In the genomic region with DNA sequence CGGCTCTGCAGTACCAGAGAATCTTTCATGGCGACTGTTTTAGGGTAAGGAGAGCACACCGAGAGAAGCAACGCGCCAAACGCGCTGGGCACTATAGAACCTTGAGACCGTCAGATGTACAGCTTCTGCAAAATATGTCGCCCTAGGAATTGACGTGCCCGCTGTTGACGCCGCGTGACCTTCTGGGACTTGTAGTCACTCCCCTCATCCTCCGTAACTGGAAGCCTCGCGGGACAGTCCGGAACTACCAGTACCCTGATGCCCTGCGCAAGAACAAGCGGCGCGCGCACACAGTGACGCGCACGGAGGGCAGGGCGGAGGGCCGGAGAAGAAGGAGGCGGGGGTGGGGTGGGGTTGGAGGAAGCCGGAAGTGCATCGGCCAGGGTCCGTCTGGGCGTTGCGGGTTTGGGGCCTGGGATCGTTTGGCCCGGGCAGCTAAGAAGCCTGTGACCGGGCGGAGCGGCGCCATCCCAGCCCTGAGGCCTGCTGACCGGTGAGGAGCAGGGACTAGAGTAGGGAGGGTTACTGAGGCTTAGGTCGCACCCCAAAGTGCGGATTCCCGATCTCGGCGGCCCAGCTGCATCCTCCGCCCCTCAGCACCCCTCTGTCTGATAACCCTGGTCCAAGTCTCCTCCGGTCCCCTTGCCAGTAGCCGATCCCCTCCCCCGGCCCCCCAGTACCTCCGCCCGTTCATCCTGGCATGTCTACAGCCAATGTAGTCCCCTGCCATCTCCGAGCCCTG, we compare ENCODE assay signal across 8 mouse cellular contexts. TPM values are rescaled to one million over a fixed set of nuclear protein-coding genes. Genes with fewer than 3 reads are reported as not detected.
A peak's percentile ranks its signal among the peaks of the same experiment; 100 is the strongest.
DNase-seq lines count a peak whose midpoint lies in the region; ATAC-seq and TF ChIP-seq lines count a peak whose summit lies in the region.

A gene (minus strand): TSS at position 225 of the 742 bp plus-strand sequence.
A gene (plus strand): TSS at position 317 of the 742 bp plus-strand sequence.

- H3K4me1 ChIP-seq in embryonic facial prominence, embryonic 14.5 days (ENCODE audit: control insufficient read depth, insufficient read depth, low read length), result peaks cover 7% of the 10 kb centered on the region
- H3K4me1 ChIP-seq in heart, adult 2 months (ENCODE audit: control insufficient read depth, insufficient read depth, low read length), result peaks cover 12% of the 10 kb centered on the region
- peaks cover 20% of the 10 kb centered on the region for H3K4me1 ChIP-seq in limb, embryonic 13.5 days
- H3K4me1 ChIP-seq in midbrain, embryonic 16.5 days (ENCODE audit: control insufficient read depth, insufficient read depth, low read length), result peaks cover 30% of the 10 kb centered on the region

- H3K4me3 ChIP-seq in embryonic facial prominence, embryonic 14.5 days (ENCODE audit: low read depth, low read length), result peak within 1 kb of the TSS; percentile 81
- H3K4me3 ChIP-seq in heart, adult 2 months, result peak within 1 kb of the TSS; percentile 97
- H3K4me3 ChIP-seq in limb, embryonic 13.5 days, result peak within 1 kb of the TSS; percentile 91
- peak within 1 kb of the TSS; percentile 97 for H3K4me3 ChIP-seq in midbrain, embryonic 16.5 days (ENCODE audit: low read depth, low read length)

- peak; percentile 99 for DNase-seq in 3T3-L1 (ENCODE audit: low read depth, low spot score)
- DNase-seq in adrenal gland, postnatal 4 days (ENCODE audit: low spot score in 2 of 2), result peak; percentile 80 to 97
- peak; percentile 100 for DNase-seq in embryonic facial prominence, embryonic 14.5 days (ENCODE audit: low spot score)
- DNase-seq in heart, adult 2 months, result peak; percentile 96 to 99
- DNase-seq in kidney, adult 8-10 months, result peak; percentile 98 to 99
- DNase-seq in spleen, postnatal 10 days (ENCODE audit: low spot score in 2 of 2), result peak; percentile 90 to 99

- peak within 1 kb of the TSS; percentile 77 for H3K27ac ChIP-seq in embryonic facial prominence, embryonic 14.5 days (replicated peaks; ENCODE audit: low read depth, low read length)
- H3K27ac ChIP-seq in heart, adult 2 months, result peak within 1 kb of the TSS; percentile 93
- peak within 1 kb of the TSS; percentile 48; the same call in 1 of the 2 replicates for H3K27ac ChIP-seq in limb, embryonic 13.5 days
- H3K27ac ChIP-seq in midbrain, embryonic 16.5 days (ENCODE audit: low read length), result peak within 1 kb of the TSS; percentile 85

- H3K79me2 ChIP-seq in heart, adult 2 months (replicated peaks; ENCODE audit: control insufficient read depth, insufficient read depth, low read length), result peaks cover 4% of the 10 kb centered on the region; the same call in 1 of the 2 replicates

- intact Hi-C loops in heart, adult 2 months (cut with DNase I), result loop anchor here (1.0 to 5.0 kb wide), 3 partner anchors 23 to 90 kb away; a partner anchor contains a TSS

- H3K9me3 ChIP-seq in embryonic facial prominence, embryonic 14.5 days (ENCODE audit: control insufficient read depth, low read length), result no peaks in the 10 kb centered on the region
- no peaks in the 10 kb centered on the region for H3K9me3 ChIP-seq in limb, embryonic 13.5 days
- no peaks in the 10 kb centered on the region for H3K9me3 ChIP-seq in midbrain, embryonic 16.5 days (replicated peaks; ENCODE audit: control insufficient read depth, low read length, poor library complexity, severe bottlenecking)

- H3K4me2 ChIP-seq in embryonic facial prominence, embryonic 14.5 days (ENCODE audit: low read depth, low read length), result peak within 1 kb of the TSS; percentile 94
- peak within 1 kb of the TSS; percentile 100 for H3K4me2 ChIP-seq in limb, embryonic 13.5 days (replicated peaks)
- peak within 1 kb of the TSS; percentile 88 for H3K4me2 ChIP-seq in midbrain, embryonic 16.5 days (ENCODE audit: low read length)

- TF ChIP-seq CTCF in heart, adult 2 months (IDR thresholded peaks at IDR 0.05), result 0 out of 2 replicates have a peak, but pooled peaks have one; percentile 10

- ATAC-seq in embryonic facial prominence, embryonic 14.5 days (ENCODE audit: low read depth), result peak; percentile 99
- ATAC-seq in limb, embryonic 13.5 days (ENCODE audit: low FRiP score, low read depth), result peak; percentile 99
- peak; percentile 98 for ATAC-seq in midbrain, embryonic 16.5 days

- peak; percentile 88 for TF ChIP-seq POLR2A in heart, adult 2 months (IDR thresholded peaks at IDR 0.05; ENCODE audit: insufficient read depth, low read depth, low read length)

- peaks cover 39% of the 10 kb centered on the region for H3K36me3 ChIP-seq in embryonic facial prominence, embryonic 14.5 days (ENCODE audit: control insufficient read depth, insufficient read depth, low read length)
- peaks cover 19% of the 10 kb centered on the region for H3K36me3 ChIP-seq in heart, adult 2 months (ENCODE audit: control insufficient read depth, insufficient read depth, low read length)
- peaks cover 33% of the 10 kb centered on the region for H3K36me3 ChIP-seq in limb, embryonic 13.5 days
- peaks cover 4% of the 10 kb centered on the region for H3K36me3 ChIP-seq in midbrain, embryonic 16.5 days (ENCODE audit: control insufficient read depth, insufficient read depth, low read length)

- no peaks in the 10 kb centered on the region for H3K27me3 ChIP-seq in embryonic facial prominence, embryonic 14.5 days (replicated peaks; ENCODE audit: control insufficient read depth, insufficient read depth, low read length)
- H3K27me3 ChIP-seq in heart, adult 2 months (ENCODE audit: control insufficient read depth, insufficient read depth, low read length), result no peaks in the 10 kb centered on the region
- no peaks in the 10 kb centered on the region for H3K27me3 ChIP-seq in limb, embryonic 13.5 days
- H3K27me3 ChIP-seq in midbrain, embryonic 16.5 days (ENCODE audit: control insufficient read depth, insufficient read depth, low read depth, low read length), result no peaks in the 10 kb centered on the region

- WGBS in embryonic facial prominence, embryonic 14.5 days, result under 1% methylated on average over 39 of the region's 53 CpGs
- under 1% methylated on average over 53 of the region's 53 CpGs for WGBS in heart, adult 2 months
- under 1% methylated on average over 50 of the region's 53 CpGs for WGBS in limb, embryonic 13.5 days
- WGBS in midbrain, embryonic 16.5 days, result under 1% methylated on average over 53 of the region's 53 CpGs

- 0 out of 2 replicates have a peak, but pooled peaks have one; percentile 15 for TF ChIP-seq EP300 in heart, adult 2 months (IDR thresholded peaks at IDR 0.05; ENCODE audit: insufficient read depth, low read depth, low read length)

- H3K9ac ChIP-seq in embryonic facial prominence, embryonic 14.5 days (ENCODE audit: low read depth, low read length), result peak within 1 kb of the TSS; percentile 85
- peak within 1 kb of the TSS; percentile 86 for H3K9ac ChIP-seq in heart, adult 2 months (ENCODE audit: low read depth, low read length)
- H3K9ac ChIP-seq in limb, embryonic 13.5 days, result peak within 1 kb of the TSS; percentile 90
- H3K9ac ChIP-seq in midbrain, embryonic 16.5 days (ENCODE audit: low read depth, low read length), result peak within 1 kb of the TSS; percentile 94

RNA-seq across cellular contexts. Expression of the first gene that starts in this region (rescaled TPM):
- 10 to 100 TPM; 96.7 to 98.6 TPM for total RNA-seq in adrenal gland, postnatal 4 days (2021)
- 58.5 and 60.5 TPM in 2 replicates for polyA plus RNA-seq in embryonic facial prominence, embryonic 14.5 days (2014; fragmentation: Nextera tagmentation; extraction: Ambion mirVana)
- 10 to 100 TPM; 56.3 to 60.8 TPM for total RNA-seq in heart, adult 2 months (2021)
- 59.1 and 74.2 TPM in 2 replicates for polyA plus RNA-seq in heart, adult 2 months (2012; rRNA removed)
- polyA plus RNA-seq in limb, embryonic 13.5 days (2015; fragmentation: Nextera tagmentation; extraction: Ambion mirVana), result 65.6 and 67.2 TPM in 2 replicates
- 60.5 and 61.1 TPM in 2 replicates for polyA plus RNA-seq in midbrain, embryonic 16.5 days (2015; fragmentation: Nextera tagmentation; extraction: Ambion mirVana)

RNA-seq across cellular contexts. Expression of the second gene that starts in this region (rescaled TPM):
- total RNA-seq in adrenal gland, postnatal 4 days (2021), result 10 to 100 TPM; 69.4 to 70.0 TPM
- 25.6 and 25.9 TPM in 2 replicates for polyA plus RNA-seq in embryonic facial prominence, embryonic 14.5 days (2014; fragmentation: Nextera tagmentation; extraction: Ambion mirVana)
- 10 to 100 TPM; 24.8 to 27.4 TPM for total RNA-seq in heart, adult 2 months (2021)
- polyA plus RNA-seq in heart, adult 2 months (2012; rRNA removed), result 45.6 and 64.8 TPM in 2 replicates
- polyA plus RNA-seq in limb, embryonic 13.5 days (2015; fragmentation: Nextera tagmentation; extraction: Ambion mirVana), result 30.8 and 32.2 TPM in 2 replicates
- polyA plus RNA-seq in midbrain, embryonic 16.5 days (2015; fragmentation: Nextera tagmentation; extraction: Ambion mirVana), result 52.7 and 54.8 TPM in 2 replicates

Comparison
In these comparisons a context has a peak if more than half of its experiments do, and no peak if none do; other contexts are left out.
1. Peak in every context shown above with its lines: DNase-seq, ATAC-seq, H3K4me3 ChIP-seq and H3K27ac ChIP-seq.